Mouse (Mus musculus) lung, postnatal 0 days (tissue): Measurements from ENCODE around the gene Psma6. TPM values are rescaled to one million over a fixed set of nuclear protein-coding genes. Genes with fewer than 3 reads are reported as not detected.

Experiments used
- ATAC-seq: fragments of 200-750 bp; cut with Nextera tagmentation; 2 replicates; pipeline ENCODE4 v1.8.0; 2017; ENCODE audit warnings: moderate library complexity
- DNase-seq: peaks from one replicate; pipeline ENCODE4 v3.0.0-alpha.2; 2016; ENCODE audit warnings: low spot score
- H3K27ac ChIP-seq: fragments of 300-500 bp; sonication (generic); 2 replicates; pipeline ENCODE4 v1.5.1; 2014; ENCODE audit warnings: antibody characterized with exemption, mild to moderate bottlenecking, low read length, mixed read lengths
- H3K27me3 ChIP-seq: fragments of 300-500 bp; sonication (generic); replicated peaks from 2 replicates; pipeline ENCODE4 v1.6.1; 2014; ENCODE audit warnings: low read length, mixed read lengths; ENCODE audit not compliant: insufficient read depth
- H3K36me3 ChIP-seq: fragments of 300-500 bp; sonication (generic); 2 replicates; pipeline ENCODE4 v1.6.1; 2014; ENCODE audit warnings: low read length, mixed read lengths; ENCODE audit not compliant: insufficient read depth
- H3K4me1 ChIP-seq: fragments of 300-500 bp; sonication (generic); 2 replicates; pipeline ENCODE4 v1.6.1; 2014; ENCODE audit warnings: antibody characterized with exemption, low read depth, low read length, mixed read lengths; ENCODE audit not compliant: insufficient read depth
- H3K4me2 ChIP-seq: fragments of 300-500 bp; sonication (generic); replicated peaks from 2 replicates; pipeline ENCODE4 v1.6.1; 2014; ENCODE audit warnings: low read depth, mild to moderate bottlenecking, low read length, moderate library complexity, mixed read lengths
- H3K4me3 ChIP-seq: fragments of 300-500 bp; sonication (generic); 2 replicates; pipeline ENCODE4 v1.5.1; 2014; ENCODE audit warnings: low read depth, low read length
- H3K9ac ChIP-seq: fragments of 300-500 bp; sonication (generic); replicated peaks from 2 replicates; pipeline ENCODE4 v1.6.1; 2014; ENCODE audit warnings: low read depth, mild to moderate bottlenecking
- H3K9me3 ChIP-seq: fragments of 300-500 bp; sonication (generic); 2 replicates; pipeline ENCODE4 v1.6.1; 2016; ENCODE audit warnings: low read length, mixed read lengths
- CTCF ChIP-seq: IDR thresholded peaks from 2 replicates; pipeline ENCODE4 v1.5.1; 2016; ENCODE audit warnings: antibody characterized with exemption, mild to moderate bottlenecking
- EP300 ChIP-seq: IDR thresholded peaks from 2 replicates; pipeline ENCODE4 v1.6.1; 2016; ENCODE audit warnings: antibody characterized with exemption, mild to moderate bottlenecking, control low read depth
- WGBS: fragments of 180-500 bp; shearing (Covaris S2); extraction: QIAGEN DNeasy Blood & Tissue Kit; methylation state at CpG from one replicate; pipeline ENCODE4 v1.1.7; 2014; 5-methylcytosine and 5-hydroxymethylcytosine counted together
- polyA plus RNA-seq: library from polyadenylated mRNA; unstranded; fragments of >200 nt; fragmentation: Nextera tagmentation; extraction: Ambion mirVana; gene quantifications from 2 replicates; pipeline ENCODE4 v1.2.1, GENCODE M21; 2015

The Psma6 gene
- polyA plus RNA-seq, 1 experiment from 2014 or later, result 292 TPM

- Histone ChIP-seq H3K4me1 (peaks cover 34% of the 10 kb centered on the region; the same call in 1 of the 2 replicates), H3K4me3 (no peak overlapping the region), H3K27me3 (no peaks in the 10 kb centered on the region), H3K27ac (no peak overlapping the region), H3K9me3 (no peaks in the 10 kb centered on the region), H3K4me2 (no peak overlapping the region), H3K9ac (no peak overlapping the region), H3K36me3 (no peaks in the 10 kb centered on the region)
- ATAC-seq (no peak), DNase-seq (peak; percentile 49)
- TF ChIP-seq EP300 (0 out of 2 replicates have a peak, but pooled peaks have one; percentile 17), CTCF (no peak)
- WGBS, result 63% methylated on average over 10 of the region's 10 CpGs
Measured at GRCm38 (mm10) chr12:55467331-55468180, 83.5 kb downstream of the Psma6 start.

Other genes starting within 250 kb of the Psma6 start
- gene Srp54b, start 229.1 kb upstream of the Psma6 start, polyA plus RNA-seq, result 41.1 and 47.5 TPM in 2 replicates
- gene 1700047I17Rik2, start 184.6 kb upstream of the Psma6 start, polyA plus RNA-seq, result not detected in 2 replicates
- 52.8 and 57.9 TPM in 2 replicates for gene Srp54c, start 154.1 kb upstream of the Psma6 start, polyA plus RNA-seq
- 8.1 and 9.2 TPM in 2 replicates for gene 1110008L16Rik, start 84.6 kb upstream of the Psma6 start, polyA plus RNA-seq
- 7.6 and 8.2 TPM in 2 replicates for gene Ppp2r3c, start 81.2 kb upstream of the Psma6 start, polyA plus RNA-seq
- gene Nfkbia, start 108.4 kb downstream of the Psma6 start, polyA plus RNA-seq, result 184 and 297 TPM in 2 replicates
- gene Aldoart2, start 181.0 kb downstream of the Psma6 start, polyA plus RNA-seq, result not detected in 2 replicates
- 0.08 and 0.10 TPM in 2 replicates for gene Insm2, start 215.2 kb downstream of the Psma6 start, polyA plus RNA-seq